12 mouse cellular contexts compared by ENCODE assay signal in the genomic region with DNA sequence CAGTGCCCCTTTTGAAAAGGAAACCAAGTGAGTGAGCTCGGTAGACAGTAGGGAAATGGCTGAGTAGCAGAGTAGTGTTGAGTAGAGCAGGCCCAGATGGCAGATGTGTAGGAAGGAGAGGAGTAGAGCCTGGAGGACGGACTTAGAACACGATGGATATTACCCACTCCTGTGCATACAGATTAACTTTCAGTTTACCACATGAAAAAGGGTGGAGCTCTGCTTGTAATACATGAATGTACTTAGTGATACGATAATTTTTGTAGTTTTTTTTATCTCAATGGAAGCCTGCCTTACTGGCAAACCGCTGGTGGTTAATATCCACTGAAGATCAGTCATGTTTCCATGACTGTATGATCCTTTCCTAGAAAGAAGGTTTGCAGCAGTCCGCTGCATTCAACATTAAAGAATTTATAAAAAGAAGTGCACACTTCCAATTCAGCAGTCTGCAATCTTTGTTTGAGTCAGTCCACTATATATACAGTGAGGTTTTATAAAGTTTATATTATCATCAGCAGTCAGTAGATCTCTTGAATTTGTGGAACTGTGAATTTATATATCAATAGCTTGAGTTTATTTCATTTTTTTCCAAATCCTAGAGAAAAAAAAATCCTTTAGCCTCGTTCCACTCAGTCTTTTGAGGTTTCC.
DNase-seq lines count a peak whose midpoint lies in the region; ATAC-seq lines count a peak whose summit lies in the region.
"Had no signal": no experiment of that assay in that cellular context is flagged by ENCODE, and none has a peak within 500 bp of the region (broad histone marks: within the 10 kb centered on the region; RNA-seq: fewer than 3 reads in every experiment).

No protein-coding gene starts in this region.

- 56% methylated on average over 7 of the region's 7 CpGs for WGBS in embryonic facial prominence, embryonic 14.5 days
- WGBS in embryonic facial prominence, embryonic 10.5 days = 83% methylated on average over 7 of the region's 7 CpGs
- WGBS in lung, embryonic 16.5 days = 46% methylated on average over 7 of the region's 7 CpGs
- WGBS in intestine, embryonic 16.5 days = 46% methylated on average over 7 of the region's 7 CpGs

- H3K4me3 ChIP-seq in embryonic facial prominence, embryonic 14.5 days (ENCODE audit: low read depth, low read length) = no peak overlapping the region
- H3K4me3 ChIP-seq in embryonic facial prominence, embryonic 10.5 days = no peak overlapping the region
- no peak overlapping the region for H3K4me3 ChIP-seq in lung, embryonic 16.5 days (ENCODE audit: low read length)
- H3K4me3 ChIP-seq in intestine, embryonic 16.5 days (ENCODE audit: low read length) = no peak overlapping the region
- H3K4me3 ChIP-seq: forebrain, embryonic 13.5 days; hindbrain, embryonic 10.5 days; midbrain, embryonic 13.5 days had no signal

- peaks cover 11% of the 10 kb centered on the region for H3K36me3 ChIP-seq in embryonic facial prominence, embryonic 14.5 days (ENCODE audit: control insufficient read depth, insufficient read depth, low read length)
- H3K36me3 ChIP-seq in embryonic facial prominence, embryonic 10.5 days (replicated peaks) = peaks cover 20% of the 10 kb centered on the region
- H3K36me3 ChIP-seq in lung, embryonic 16.5 days (ENCODE audit: control insufficient read depth, insufficient read depth, low read length) = no peaks in the 10 kb centered on the region; the same call in 1 of the 2 replicates
- no peaks in the 10 kb centered on the region for H3K36me3 ChIP-seq in intestine, embryonic 16.5 days (ENCODE audit: control insufficient read depth, insufficient read depth, low read length)

- intact Hi-C loops in left cerebral cortex, postnatal 36 days (cut with DNase I) = no loop called here

- H3K4me2 ChIP-seq in embryonic facial prominence, embryonic 14.5 days (ENCODE audit: low read depth, low read length) = no peak overlapping the region
- H3K4me2 ChIP-seq in lung, embryonic 16.5 days (ENCODE audit: low read depth, low read length) = peak overlapping the region; percentile 31; the same call in 1 of the 2 replicates
- no peak overlapping the region for H3K4me2 ChIP-seq in intestine, embryonic 16.5 days (ENCODE audit: low read depth, low read length)
- H3K4me2 ChIP-seq: forebrain, embryonic 13.5 days; midbrain, embryonic 13.5 days had no signal

- no peak overlapping the region for H3K9ac ChIP-seq in embryonic facial prominence, embryonic 14.5 days (ENCODE audit: low read depth, low read length)
- no peak overlapping the region for H3K9ac ChIP-seq in lung, embryonic 16.5 days (ENCODE audit: low read length)
- no peak overlapping the region for H3K9ac ChIP-seq in intestine, embryonic 16.5 days (ENCODE audit: low read depth, low read length)
- H3K9ac ChIP-seq: forebrain, embryonic 13.5 days; midbrain, embryonic 13.5 days had no signal

- no peaks in the 10 kb centered on the region for H3K9me3 ChIP-seq in embryonic facial prominence, embryonic 14.5 days (ENCODE audit: control insufficient read depth, low read length)
- H3K9me3 ChIP-seq in embryonic facial prominence, embryonic 10.5 days = no peaks in the 10 kb centered on the region
- H3K9me3 ChIP-seq in lung, embryonic 16.5 days (ENCODE audit: control insufficient read depth, low read length) = no peaks in the 10 kb centered on the region
- no peaks in the 10 kb centered on the region for H3K9me3 ChIP-seq in intestine, embryonic 16.5 days (ENCODE audit: control insufficient read depth, low read length)
- H3K9me3 ChIP-seq: forebrain, embryonic 13.5 days; hindbrain, embryonic 10.5 days; midbrain, embryonic 13.5 days had no signal

- 0 out of 2 replicates have a peak overlapping the region, but pooled peaks have one; percentile 24 for H3K27ac ChIP-seq in embryonic facial prominence, embryonic 14.5 days (replicated peaks; ENCODE audit: low read depth, low read length)
- H3K27ac ChIP-seq in embryonic facial prominence, embryonic 10.5 days (replicated peaks) = no peak overlapping the region
- peak overlapping the region; percentile 61; the same call in 1 of the 2 replicates for H3K27ac ChIP-seq in lung, embryonic 16.5 days (ENCODE audit: low read length)
- peak overlapping the region; percentile 54; the same call in 1 of the 2 replicates for H3K27ac ChIP-seq in intestine, embryonic 16.5 days (ENCODE audit: low read length)
- H3K27ac ChIP-seq: forebrain, embryonic 13.5 days; hindbrain, embryonic 10.5 days; midbrain, embryonic 13.5 days had no signal

- no peak for DNase-seq in embryonic facial prominence, embryonic 14.5 days (ENCODE audit: low spot score)
- no peak for DNase-seq in embryonic facial prominence, embryonic 10.5 days (ENCODE audit: low spot score)
- no peak for DNase-seq in lung, postnatal 10 days
- no peak for DNase-seq in cerebellum, adult 8-10 months
- no peak for DNase-seq in left cerebral cortex, postnatal 36 days (ENCODE audit: low spot score in 2 of 2)
- DNase-seq: cerebellum, adult 2 months had no signal

- ATAC-seq in embryonic facial prominence, embryonic 14.5 days (ENCODE audit: low read depth) = no peak
- peak; percentile 73 for ATAC-seq in lung, embryonic 16.5 days (ENCODE audit: low read depth)
- ATAC-seq in intestine, embryonic 16.5 days = peak; percentile 83
- ATAC-seq in megakaryocyte progenitor cell, adult 5-6 weeks (replicated peaks; ENCODE audit: poor library complexity) = peak; percentile 97
- ATAC-seq: forebrain, embryonic 13.5 days had no signal

- H3K27me3 ChIP-seq in embryonic facial prominence, embryonic 14.5 days (replicated peaks; ENCODE audit: control insufficient read depth, insufficient read depth, low read length) = no peaks in the 10 kb centered on the region
- H3K27me3 ChIP-seq in embryonic facial prominence, embryonic 10.5 days (replicated peaks; ENCODE audit: low read depth, poor library complexity, severe bottlenecking) = no peaks in the 10 kb centered on the region
- H3K27me3 ChIP-seq in lung, embryonic 16.5 days (ENCODE audit: control insufficient read depth, insufficient read depth, low read depth, low read length) = no peaks in the 10 kb centered on the region
- H3K27me3 ChIP-seq in intestine, embryonic 16.5 days (replicated peaks; ENCODE audit: control insufficient read depth, insufficient read depth, low read length) = no peaks in the 10 kb centered on the region
- H3K27me3 ChIP-seq: forebrain, embryonic 13.5 days; midbrain, embryonic 13.5 days had no signal

- no peaks in the 10 kb centered on the region for H3K4me1 ChIP-seq in embryonic facial prominence, embryonic 14.5 days (ENCODE audit: control insufficient read depth, insufficient read depth, low read length)
- H3K4me1 ChIP-seq in embryonic facial prominence, embryonic 10.5 days = 0 out of 2 replicates have a peak, but pooled peaks cover 4% of the 10 kb centered on the region
- H3K4me1 ChIP-seq in lung, embryonic 16.5 days (replicated peaks; ENCODE audit: control insufficient read depth, insufficient read depth, low read length) = 0 out of 2 replicates have a peak, but pooled peaks cover 4% of the 10 kb centered on the region
- H3K4me1 ChIP-seq in intestine, embryonic 16.5 days (ENCODE audit: control insufficient read depth, insufficient read depth, low read length) = no peaks in the 10 kb centered on the region; the same call in 1 of the 2 replicates
- H3K4me1 ChIP-seq: forebrain, embryonic 13.5 days; hindbrain, embryonic 10.5 days; midbrain, embryonic 13.5 days had no signal
